Mouse (Mus musculus) intestine, postnatal 0 days (tissue): ENCODE data around the gene Cel. TPM values are rescaled to one million over a fixed set of nuclear protein-coding genes. Genes with fewer than 3 reads are reported as not detected.

ENCODE experiments used
- ATAC-seq: fragments of 200-750 bp; cut with Nextera tagmentation; 2 replicates; pipeline ENCODE4 v1.8.0; 2017; ENCODE audit warnings: mild to moderate bottlenecking, moderate TSS enrichment, moderate library complexity
- H3K27ac ChIP-seq: fragments of 300-500 bp; sonication (generic); 2 replicates; pipeline ENCODE4 v1.5.1; 2014; ENCODE audit warnings: mild to moderate bottlenecking, low read depth, low read length, moderate library complexity
- H3K27me3 ChIP-seq: fragments of 300-500 bp; sonication (generic); replicated peaks from 2 replicates; pipeline ENCODE4 v1.6.1; 2014; ENCODE audit warnings: low read length, mixed read lengths; ENCODE audit not compliant: control insufficient read depth, insufficient read depth
- H3K36me3 ChIP-seq: fragments of 300-500 bp; sonication (generic); 2 replicates; pipeline ENCODE4 v1.6.1; 2014; ENCODE audit warnings: mild to moderate bottlenecking, moderate library complexity; ENCODE audit not compliant: control insufficient read depth, insufficient read depth
- H3K4me1 ChIP-seq: fragments of 300-500 bp; sonication (generic); replicated peaks from 2 replicates; pipeline ENCODE4 v1.6.1; 2014; ENCODE audit warnings: antibody characterized with exemption, low read length, mixed read lengths; ENCODE audit not compliant: control insufficient read depth, insufficient read depth
- H3K4me2 ChIP-seq: fragments of 300-500 bp; sonication (generic); replicated peaks from 2 replicates; pipeline ENCODE4 v1.6.1; 2014; ENCODE audit warnings: low read depth, mild to moderate bottlenecking, moderate library complexity
- H3K4me3 ChIP-seq: fragments of 300-500 bp; sonication (generic); 2 replicates; pipeline ENCODE4 v1.5.1; 2014; ENCODE audit warnings: low read depth, low read length
- H3K9ac ChIP-seq: fragments of 300-500 bp; sonication (generic); 2 replicates; pipeline ENCODE4 v1.6.1; 2014; ENCODE audit warnings: mild to moderate bottlenecking, low read depth, low read length
- H3K9me3 ChIP-seq: fragments of 300-500 bp; sonication (generic); 2 replicates; pipeline ENCODE4 v1.6.1; 2016; ENCODE audit warnings: mixed run types; ENCODE audit not compliant: control insufficient read depth
- CTCF ChIP-seq: sonication (generic); IDR thresholded peaks from 2 replicates; pipeline ENCODE4 v1.5.1; 2016; ENCODE audit warnings: low read depth, mild to moderate bottlenecking, control low read depth, antibody characterized with exemption, moderate library complexity
- WGBS: fragments of 180-500 bp; shearing (Covaris S2); extraction: QIAGEN DNeasy Blood & Tissue Kit; methylation state at CpG from one replicate; pipeline ENCODE4 v1.1.7; 2014; 5-methylcytosine and 5-hydroxymethylcytosine counted together
- polyA plus RNA-seq: library from polyadenylated mRNA; unstranded; fragments of >200 nt; fragmentation: Nextera tagmentation; extraction: Ambion mirVana; gene quantifications from 2 replicates; pipeline ENCODE4 v1.2.1, GENCODE M21; 2015

Gene Cel
- polyA plus RNA-seq, 1 experiment from 2014 or later: 5.5 TPM

DNA sequence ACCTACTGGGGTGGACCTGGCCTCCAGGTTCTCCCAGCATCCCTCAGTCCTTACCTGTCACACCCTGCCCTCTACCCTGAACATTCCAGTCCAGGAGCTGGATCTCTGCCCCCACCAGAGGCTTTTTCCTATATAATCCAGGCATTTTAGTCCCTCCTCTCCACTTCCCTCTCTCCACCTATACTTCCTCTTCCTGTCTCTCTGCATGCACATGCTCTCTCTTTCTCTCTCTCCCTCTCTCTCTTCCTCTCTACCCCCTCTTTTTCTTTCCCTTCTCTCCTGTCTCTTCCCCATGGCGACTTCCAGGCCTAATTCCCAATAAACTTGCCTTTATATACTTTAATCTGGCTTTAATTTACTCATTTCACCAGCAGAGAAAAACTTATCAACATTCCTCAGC, 25.4 kb upstream of the Cel start:
- Histone ChIP-seq H3K9ac (no peak overlapping the region), H3K4me1 (no peaks in the 10 kb centered on the region), H3K4me2 (no peak overlapping the region), H3K9me3 (no peaks in the 10 kb centered on the region), H3K36me3 (no peaks in the 10 kb centered on the region), H3K27me3 (no peaks in the 10 kb centered on the region), H3K27ac (no peak overlapping the region), H3K4me3 (no peak overlapping the region)
- TF ChIP-seq CTCF: no peak
- 44% methylated on average over 1 of the region's 1 CpGs for WGBS
- ATAC-seq: no peak

DNA sequence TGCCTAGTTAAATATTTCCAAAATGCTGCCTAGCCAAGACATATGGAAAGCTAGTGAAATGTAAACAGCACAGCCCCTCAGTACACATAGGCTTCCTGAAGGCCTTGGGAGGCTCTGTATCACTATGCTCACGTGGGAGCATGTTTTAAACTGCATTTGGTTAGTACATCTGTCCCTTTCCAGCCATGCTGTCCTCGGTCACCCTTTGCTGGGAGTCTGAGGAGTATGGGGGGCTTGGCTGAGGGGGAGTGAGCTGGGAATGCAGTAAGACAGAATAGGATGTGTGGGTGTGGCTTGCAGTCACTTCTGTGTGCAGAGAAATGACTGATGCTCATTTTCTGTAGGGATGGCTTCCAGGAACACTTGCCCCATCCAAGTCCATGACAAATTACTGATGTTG, 22.5 kb upstream of the Cel start:
- H3K36me3 ChIP-seq: no peaks in the 10 kb centered on the region
- H3K4me3 ChIP-seq: no peak overlapping the region
- 22% methylated on average over 2 of the region's 2 CpGs for WGBS
- H3K9me3 ChIP-seq: no peaks in the 10 kb centered on the region
- no peak overlapping the region for H3K9ac ChIP-seq
- H3K27me3 ChIP-seq: no peaks in the 10 kb centered on the region
- no peak overlapping the region for H3K4me2 ChIP-seq
- H3K27ac ChIP-seq: no peak overlapping the region
- no peak for ATAC-seq
- no peak for TF ChIP-seq CTCF
- 0 out of 2 replicates have a peak, but pooled peaks cover 3% of the 10 kb centered on the region for H3K4me1 ChIP-seq

GRCm38 (mm10) chr2:28585043-28585571, 21.9 kb upstream of the Cel start:
- ATAC-seq: no peak
- Histone ChIP-seq H3K27ac (no peak overlapping the region), H3K9ac (no peak overlapping the region), H3K27me3 (no peaks in the 10 kb centered on the region), H3K4me1 (0 out of 2 replicates have a peak, but pooled peaks cover 3% of the 10 kb centered on the region), H3K4me3 (no peak overlapping the region), H3K4me2 (no peak overlapping the region), H3K36me3 (no peaks in the 10 kb centered on the region; the same call in 1 of the 2 replicates), H3K9me3 (no peaks in the 10 kb centered on the region)
- WGBS: 17% methylated on average over 6 of the region's 6 CpGs
- peak; percentile 100 for TF ChIP-seq CTCF

- WGBS: 77% methylated on average over 9 of the region's 9 CpGs
- Histone ChIP-seq H3K4me3 (peak within 1 kb of the TSS; percentile 79), H3K27ac (peak within 1 kb of the TSS; percentile 73), H3K4me2 (peak within 1 kb of the TSS; percentile 77), H3K27me3 (no peaks in the 10 kb centered on the region), H3K4me1 (0 out of 2 replicates have a peak, but pooled peaks cover 3% of the 10 kb centered on the region), H3K36me3 (peaks cover 14% of the 10 kb centered on the region; the same call in 1 of the 2 replicates), H3K9me3 (no peaks in the 10 kb centered on the region), H3K9ac (peak within 1 kb of the TSS; percentile 58)
- no peak for ATAC-seq
- TF ChIP-seq CTCF: no peak
Measured at GRCm38 (mm10) chr2:28583651-28584050, 20.4 kb upstream of the Cel start, which contains the start of gene Gtf3c5. Gtf3c5 (minus strand) TSS chr2:28583751.

- Histone ChIP-seq H3K9me3 (no peaks in the 10 kb centered on the region), H3K9ac (peak overlapping the region; percentile 58), H3K4me2 (peak overlapping the region; percentile 77), H3K27me3 (no peaks in the 10 kb centered on the region), H3K4me3 (peak overlapping the region; percentile 79), H3K27ac (peak overlapping the region; percentile 73), H3K4me1 (0 out of 2 replicates have a peak, but pooled peaks cover 3% of the 10 kb centered on the region), H3K36me3 (peaks cover 18% of the 10 kb centered on the region; the same call in 1 of the 2 replicates)
- WGBS: under 1% methylated on average over 56 of the region's 56 CpGs
- TF ChIP-seq CTCF: no peak
- ATAC-seq: peak; percentile 89
Measured at GRCm38 (mm10) chr2:28582647-28583353, 19.6 kb upstream of the Cel start.

DNA sequence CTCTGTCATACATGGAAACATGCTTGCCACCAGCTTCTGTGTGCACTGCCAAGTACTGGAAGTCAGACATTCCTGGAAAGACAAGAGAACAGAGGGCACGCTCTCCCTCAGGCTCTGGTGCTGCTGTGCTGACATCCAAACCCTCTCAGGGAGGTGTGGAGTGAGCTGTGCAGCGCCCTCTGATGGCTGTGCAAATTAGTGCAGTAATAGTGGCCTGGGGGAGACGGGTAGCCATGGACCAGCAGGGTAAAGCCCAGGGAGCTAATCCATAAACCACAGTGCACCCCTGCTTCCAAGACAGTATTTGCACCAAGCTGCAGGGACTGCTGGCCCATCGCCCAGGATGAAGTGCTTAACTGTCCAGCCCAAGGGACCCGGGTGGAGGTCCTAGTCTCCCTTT, 14.8 kb upstream of the Cel start:
- Histone ChIP-seq H3K4me2 (no peak overlapping the region), H3K27ac (no peak overlapping the region), H3K9me3 (no peaks in the 10 kb centered on the region), H3K36me3 (peaks cover 59% of the 10 kb centered on the region), H3K27me3 (no peaks in the 10 kb centered on the region), H3K4me1 (no peaks in the 10 kb centered on the region), H3K4me3 (no peak overlapping the region), H3K9ac (no peak overlapping the region)
- no peak for ATAC-seq
- peak; percentile 64 for TF ChIP-seq CTCF
- WGBS: 66% methylated on average over 5 of the region's 5 CpGs
